Mouse (Mus musculus): ENCODE measurements around the gene AA986860. TPM values are rescaled to one million over a fixed set of nuclear protein-coding genes. Genes with fewer than 3 reads are reported as not detected.

Gene AA986860
- polyA plus RNA-seq, 1 experiment from 2014 or later = 11.1 TPM

DNA sequence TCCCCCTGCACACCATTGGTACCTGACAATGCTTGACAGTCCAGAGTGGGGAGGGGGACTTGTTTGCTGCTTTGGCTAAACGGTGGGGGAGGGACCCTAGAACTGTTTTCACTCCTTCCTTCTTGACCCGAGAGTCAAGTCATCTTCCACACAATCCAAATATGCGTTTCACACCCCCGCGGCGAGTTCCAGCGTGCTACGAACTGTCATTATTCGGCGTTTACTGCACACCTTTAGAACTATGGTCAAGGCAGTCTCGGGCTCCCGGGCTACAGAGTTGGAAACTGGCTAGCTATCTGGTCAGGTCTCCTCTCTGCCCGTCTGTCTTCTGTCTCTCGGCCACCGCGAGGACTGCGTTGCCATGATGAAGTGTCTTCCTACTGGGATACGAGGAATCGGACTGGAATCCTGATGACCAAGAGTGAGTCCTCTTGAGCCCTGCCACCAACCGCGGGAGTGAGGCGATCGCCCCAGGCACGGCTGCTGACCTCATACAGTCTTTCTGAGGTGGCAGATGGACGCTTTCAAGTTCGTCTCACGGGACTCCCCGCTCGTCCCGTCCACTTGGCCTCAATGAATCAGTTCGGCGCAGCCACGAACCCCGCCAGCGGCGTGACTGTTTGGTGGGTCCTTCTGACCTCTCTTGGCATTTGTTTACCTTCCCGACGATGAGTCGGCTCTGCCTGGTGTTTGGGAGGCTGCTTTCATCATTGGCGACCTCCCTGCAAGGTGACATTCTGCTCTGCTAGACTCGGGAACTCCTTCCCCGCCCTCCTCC, 15.1 kb upstream of the AA986860 start:
- ATAC-seq (peak; percentile 11), DNase-seq (ENCODE audit: low read depth, low spot score) (peak; percentile 37)
- CTCF ChIA-PET = interaction anchor here (1.7 kb wide), 1 partner anchor 10 kb away, joined by 6 read pairs; no protein-coding TSS in a partner anchor
- POLR2A ChIA-PET = interaction anchor here (0.6 to 1.5 kb wide), 4 partner anchors 9 to 24 kb away, joined by 3 to 5 read pairs (median 3); no protein-coding TSS in a partner anchor
- H3K27me3 ChIP-seq = no peaks in the 10 kb centered on the region
- TF ChIP-seq CTCF (IDR thresholded peaks at IDR 0.05) = no peak
- in situ Hi-C loops (cut with MboI; ENCODE audit: low pct_unique_long_range_greater_than_20kb) = no loop called here

DNA sequence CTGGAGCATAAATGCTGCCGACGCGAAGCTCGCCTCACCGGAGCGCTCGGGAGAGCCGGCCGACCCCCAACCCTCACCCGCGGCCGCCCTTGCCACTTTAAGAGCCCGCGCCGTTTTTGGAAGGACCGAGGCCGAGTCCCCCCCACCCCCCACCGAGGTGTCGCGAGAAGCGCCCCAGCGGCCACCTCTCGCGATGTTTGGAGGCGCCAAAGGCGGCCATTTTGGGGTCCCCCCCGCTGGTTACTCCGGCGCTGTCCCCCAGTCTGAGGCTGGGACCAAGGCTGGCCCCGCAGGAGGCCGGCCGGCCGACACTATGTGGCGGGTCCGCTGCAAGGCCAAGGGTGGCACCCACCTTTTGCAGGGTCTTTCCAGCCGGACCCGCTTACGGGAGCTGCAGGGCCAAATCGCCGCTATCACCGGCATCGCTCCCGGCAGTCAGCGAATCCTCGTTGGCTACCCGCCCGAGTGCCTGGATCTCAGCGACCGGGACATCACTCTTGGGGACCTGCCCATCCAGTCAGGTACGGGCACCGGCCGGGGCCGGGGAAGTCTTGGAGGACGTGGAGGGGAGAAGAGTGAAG, 14.4 kb upstream of the AA986860 start, which contains the start of gene Yod1:
Gene Yod1 (plus strand): TSS at position 37 of the 581 bp plus-strand sequence.
- in situ Hi-C loops (cut with MboI; ENCODE audit: low pct_unique_long_range_greater_than_20kb) = no loop called here
- TF ChIP-seq CTCF (IDR thresholded peaks at IDR 0.05) = no peak
- H3K27me3 ChIP-seq = no peaks in the 10 kb centered on the region
- ChIA-PET CTCF (no interaction called here), POLR2A (interaction anchor here (0.8 to 1.5 kb wide), 6 partner anchors 9 to 25 kb away, joined by 3 to 5 read pairs (median 3); partner anchors contain the start of gene AA986860)
- DNase-seq (ENCODE audit: low read depth, low spot score) (peak; percentile 60), ATAC-seq (peak; percentile 54)

DNA sequence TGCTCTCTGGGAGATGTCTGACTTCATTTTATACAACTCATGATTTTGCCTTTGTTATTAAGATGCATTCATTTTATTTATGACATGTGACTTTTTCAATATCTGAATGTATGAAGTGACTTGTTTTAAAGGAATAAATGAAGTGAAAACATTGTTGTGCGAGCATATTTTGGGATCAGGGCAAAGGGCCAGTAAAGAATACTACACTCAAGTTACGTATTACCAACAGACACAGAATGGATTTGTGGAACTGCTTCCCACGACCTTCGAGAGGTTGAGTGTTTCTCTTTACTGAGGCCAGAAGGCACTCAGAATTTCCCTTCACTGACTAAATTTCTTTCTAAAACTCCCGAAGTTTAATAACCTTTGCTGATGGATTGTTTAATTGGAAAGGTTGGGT, 7.6 kb upstream of the AA986860 start:
- in situ Hi-C loops (cut with MboI; ENCODE audit: low pct_unique_long_range_greater_than_20kb) = no loop called here

DNA sequence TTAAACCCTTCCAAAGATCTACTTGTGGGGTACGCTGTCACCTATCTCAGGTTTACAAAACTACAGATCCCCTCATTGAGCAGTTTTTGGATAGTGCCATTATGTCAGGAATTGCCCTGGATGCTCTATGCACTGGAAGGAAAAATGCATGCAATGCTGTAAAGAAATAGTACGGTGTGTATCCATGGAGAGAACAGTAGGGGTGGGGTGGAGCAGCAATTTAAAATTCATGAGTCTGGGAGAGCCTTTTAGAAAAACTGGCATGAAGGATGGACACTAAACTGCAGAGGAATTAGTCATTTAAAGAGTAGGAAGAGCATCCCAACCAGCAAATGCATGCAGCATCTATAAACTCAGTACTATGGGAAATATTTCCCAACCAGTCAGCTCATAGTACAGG, 5.4 kb upstream of the AA986860 start:
- CTCF ChIA-PET = interaction anchor here (1.0 kb wide), 2 partner anchors 11 to 69 kb away, joined by 3 to 4 read pairs; partner anchors contain the start of gene Gm29427
- TF ChIP-seq CTCF (IDR thresholded peaks at IDR 0.05) = no peak
- ATAC-seq (no peak), DNase-seq (ENCODE audit: low read depth, low spot score) (no peak)
- H3K27me3 ChIP-seq = no peaks in the 10 kb centered on the region
- in situ Hi-C loops (cut with MboI; ENCODE audit: low pct_unique_long_range_greater_than_20kb) = no loop called here
- POLR2A ChIA-PET = interaction anchor here (1.7 kb wide), 1 partner anchor 10 kb away, joined by 5 read pairs; no protein-coding TSS in a partner anchor

More for the DNA sequence above, 7.6 kb upstream of the AA986860 start:
- no peaks in the 10 kb centered on the region for H3K27me3 ChIP-seq
- TF ChIP-seq CTCF (IDR thresholded peaks at IDR 0.05) = no peak
- ChIA-PET CTCF (interaction anchor here (2.0 kb wide), 1 partner anchor 9 kb away, joined by 7 read pairs; no protein-coding TSS in a partner anchor), POLR2A (no interaction called here)
- no peak for ATAC-seq
- no peak for DNase-seq (ENCODE audit: low read depth, low spot score)

DNA sequence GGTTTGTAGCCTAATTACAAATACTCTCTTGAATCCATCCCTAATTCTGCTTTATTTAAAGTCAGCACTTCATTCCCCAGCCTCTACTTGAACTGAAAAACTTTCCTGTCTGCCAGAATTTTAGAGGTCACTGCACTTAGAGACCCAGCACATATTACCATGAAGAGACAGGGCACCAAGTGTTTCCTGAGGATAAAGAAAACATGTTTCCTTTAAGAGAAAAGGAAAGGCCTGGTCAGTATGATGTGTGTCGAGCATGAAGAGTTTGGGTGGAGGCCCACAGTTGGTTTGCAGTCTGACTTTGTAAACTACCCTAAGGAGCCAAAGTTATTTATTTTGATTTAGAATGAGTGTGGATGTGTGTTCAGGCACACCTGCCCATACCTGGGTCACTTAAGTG, 3.7 kb upstream of the AA986860 start:
- no peaks in the 10 kb centered on the region for H3K27me3 ChIP-seq
- in situ Hi-C loops (cut with MboI; ENCODE audit: low pct_unique_long_range_greater_than_20kb) = no loop called here
- POLR2A ChIA-PET = no interaction called here
- CTCF ChIA-PET = no interaction called here
- no peak for DNase-seq (ENCODE audit: low read depth, low spot score)
- no peak for TF ChIP-seq CTCF (IDR thresholded peaks at IDR 0.05)
- ATAC-seq = no peak

DNA sequence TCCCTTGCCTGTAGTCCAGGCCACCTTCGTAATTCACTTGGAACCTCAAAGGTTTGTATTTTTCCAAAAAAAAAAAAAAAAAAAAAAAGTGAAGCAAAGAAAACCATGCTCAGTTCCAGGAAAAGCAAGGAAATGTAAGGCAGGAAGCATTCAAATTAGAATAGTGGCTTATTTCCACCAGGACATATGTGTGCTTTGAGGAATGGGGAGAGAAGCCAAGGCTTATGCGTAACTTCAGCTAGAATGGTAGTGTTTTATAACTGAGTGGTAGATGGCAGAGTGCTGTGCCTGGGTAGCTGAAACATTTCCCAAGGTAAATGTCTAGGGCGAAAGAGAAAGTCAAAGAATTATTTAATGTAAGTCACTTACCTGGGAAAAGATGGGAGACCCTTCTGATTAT, 3.1 kb upstream of the AA986860 start:
- no peaks in the 10 kb centered on the region for H3K27me3 ChIP-seq
- CTCF ChIA-PET = no interaction called here
- ATAC-seq (no peak), DNase-seq (ENCODE audit: low read depth, low spot score) (no peak)
- TF ChIP-seq CTCF (IDR thresholded peaks at IDR 0.05) = no peak
- in situ Hi-C loops (cut with MboI; ENCODE audit: low pct_unique_long_range_greater_than_20kb) = no loop called here
- POLR2A ChIA-PET = no interaction called here

DNA sequence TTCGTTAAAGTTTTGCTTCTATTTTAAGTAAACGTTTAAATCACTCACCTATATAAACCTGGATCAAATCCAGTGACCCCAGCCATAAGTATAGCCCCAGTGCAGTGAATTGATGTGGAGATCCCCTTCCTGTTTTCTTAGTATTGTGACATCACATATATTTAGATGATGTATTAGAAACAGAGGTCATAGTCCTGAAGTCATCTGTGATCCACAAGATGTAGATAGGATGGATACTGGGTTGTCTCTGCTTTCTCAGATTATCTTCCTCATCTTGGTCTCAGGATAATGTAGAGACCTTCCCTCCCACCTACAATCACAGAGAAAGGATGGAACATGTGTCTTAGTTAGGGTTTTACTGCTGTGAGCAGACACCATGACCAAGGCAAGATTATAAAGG, 2.6 kb upstream of the AA986860 start, which contains the start of gene Pfkfb2:
Gene Pfkfb2 (minus strand): TSS at position 101 of the 400 bp plus-strand sequence.
- DNase-seq (ENCODE audit: low read depth, low spot score) = no peak
- no peak for ATAC-seq
- POLR2A ChIA-PET = no interaction called here
- no peaks in the 10 kb centered on the region for H3K27me3 ChIP-seq
- no peak for TF ChIP-seq CTCF (IDR thresholded peaks at IDR 0.05)
- CTCF ChIA-PET = no interaction called here
- in situ Hi-C loops (cut with MboI; ENCODE audit: low pct_unique_long_range_greater_than_20kb) = no loop called here

DNA sequence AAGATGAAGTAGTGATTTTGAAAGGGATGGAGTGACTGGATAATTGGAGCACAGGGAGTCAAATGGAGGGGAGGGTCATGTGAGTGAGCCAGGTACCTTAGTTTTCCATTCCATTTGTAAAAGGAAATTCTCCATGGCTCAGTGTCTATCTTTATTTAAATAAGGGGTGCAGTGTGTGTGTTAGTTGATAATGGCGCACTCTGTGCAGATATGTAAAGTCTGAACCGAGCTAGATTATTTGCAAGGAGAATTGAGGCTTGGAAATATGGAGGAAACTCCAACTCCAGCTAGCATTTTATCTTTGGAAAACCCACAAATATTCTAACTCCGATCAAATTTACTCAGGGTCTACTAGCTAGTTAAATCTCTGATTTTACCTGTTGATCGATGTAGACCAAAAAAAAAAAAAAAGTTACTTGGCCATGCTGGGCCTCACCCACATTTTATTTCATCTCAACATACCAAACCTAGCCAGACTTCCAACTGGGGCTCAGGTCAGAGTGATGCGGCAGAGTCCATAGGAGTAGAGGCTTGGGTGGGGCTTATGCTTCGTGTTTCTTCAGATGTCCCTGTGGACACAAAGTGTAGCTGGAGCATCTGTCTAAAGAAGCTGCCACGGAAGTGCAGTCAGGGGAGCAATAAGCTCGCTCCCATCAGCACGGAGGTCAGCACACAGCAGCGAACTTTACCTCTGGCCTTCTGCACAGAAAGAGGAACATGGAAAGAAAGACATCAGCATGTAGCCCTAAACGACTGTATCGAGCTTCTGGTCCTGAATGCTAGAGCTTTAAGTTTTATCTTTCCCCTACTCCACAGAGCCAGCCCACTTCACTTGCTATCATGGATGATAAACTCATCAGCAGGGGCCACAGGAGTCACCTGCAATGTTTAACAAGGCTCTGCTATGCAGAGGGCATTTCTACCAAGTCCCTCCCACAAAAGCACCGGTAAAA, 1.2 kb downstream of the AA986860 start:
- ChIA-PET POLR2A (interaction anchor here (0.6 to 1.6 kb wide), 6 partner anchors 8 to 327 kb away, joined by 3 to 5 read pairs (median 4); partner anchors contain the start of gene Gm29427), CTCF (interaction anchor here (0.7 to 1.3 kb wide), 3 partner anchors 10 to 40 kb away, joined by 3 to 7 read pairs (median 3); no protein-coding TSS in a partner anchor)
- H3K27me3 ChIP-seq = no peaks in the 10 kb centered on the region
- DNase-seq (ENCODE audit: low read depth, low spot score) = no peak
- TF ChIP-seq CTCF (IDR thresholded peaks at IDR 0.05) = no peak
- in situ Hi-C loops (cut with MboI; ENCODE audit: low pct_unique_long_range_greater_than_20kb) = no loop called here
- peak; percentile 1 for ATAC-seq

DNA sequence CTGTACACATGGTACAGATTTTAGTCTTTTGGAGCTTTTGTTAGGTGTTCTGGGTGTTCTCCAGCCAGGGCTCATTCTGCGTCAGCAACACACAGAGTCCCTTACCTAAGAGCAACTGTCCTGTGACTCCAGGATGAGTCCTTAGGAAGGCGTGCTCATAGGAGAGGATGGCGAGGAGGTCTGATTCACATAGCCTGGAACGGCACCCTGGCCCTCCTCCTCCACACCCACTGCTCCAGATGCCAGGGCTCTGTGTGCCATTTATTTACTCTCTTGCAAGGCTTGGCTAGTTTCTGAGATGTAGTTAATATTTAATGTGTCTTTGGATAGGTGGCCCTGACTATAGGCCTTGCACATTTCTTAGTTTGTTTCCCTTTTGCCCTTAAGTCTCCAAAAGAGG, 1.9 kb downstream of the AA986860 start:
- peak; percentile 61 for ATAC-seq
- POLR2A ChIA-PET = interaction anchor here (1.0 to 1.2 kb wide), 2 partner anchors 11 to 18 kb away, joined by 3 to 4 read pairs; partner anchors contain the start of gene Gm29427
- peak; percentile 44 for DNase-seq (ENCODE audit: low read depth, low spot score)
- no peaks in the 10 kb centered on the region for H3K27me3 ChIP-seq
- in situ Hi-C loops (cut with MboI; ENCODE audit: low pct_unique_long_range_greater_than_20kb) = no loop called here
- no peak for TF ChIP-seq CTCF (IDR thresholded peaks at IDR 0.05)
- CTCF ChIA-PET = interaction anchor here (0.8 to 1.3 kb wide), 2 partner anchors 10 to 39 kb away, joined by 3 to 7 read pairs; no protein-coding TSS in a partner anchor

DNA sequence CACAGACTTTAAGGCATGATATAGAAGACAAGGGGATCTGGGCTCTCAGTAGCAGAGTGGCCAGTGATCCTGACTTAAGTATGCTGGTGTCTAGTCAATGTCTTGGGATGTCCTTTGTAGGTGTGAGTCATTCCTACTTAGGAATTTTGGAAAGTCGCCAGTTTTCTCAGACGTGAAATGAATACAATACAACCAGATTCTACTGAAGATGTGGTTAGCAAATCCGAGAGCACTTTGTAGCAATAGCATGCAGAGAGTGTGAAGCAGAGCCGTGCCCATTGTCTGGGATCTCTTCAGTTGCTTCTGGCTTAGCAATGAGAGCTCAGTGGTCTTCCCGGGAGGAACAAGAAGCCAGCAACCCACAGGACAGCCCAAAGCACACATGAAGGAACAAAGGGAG, 2.7 kb downstream of the AA986860 start:
- ATAC-seq (peak; percentile 72), DNase-seq (ENCODE audit: low read depth, low spot score) (peak; percentile 88)
- H3K27me3 ChIP-seq = no peaks in the 10 kb centered on the region
- ChIA-PET CTCF (interaction anchor here (2.0 to 2.4 kb wide), 2 partner anchors 50 to 52 kb away, joined by 4 to 7 read pairs; no protein-coding TSS in a partner anchor), POLR2A (no interaction called here)
- TF ChIP-seq CTCF (IDR thresholded peaks at IDR 0.05) = no peak
- in situ Hi-C loops (cut with MboI; ENCODE audit: low pct_unique_long_range_greater_than_20kb) = no loop called here
